Mouse (Mus musculus) olfactory bulb, adult 2 months (tissue): ENCODE measurements around the gene Fgfr2.

Experiments
- CTCF ChIP-seq: fragments of 200-500 bp; IDR thresholded peaks from 2 replicates; pipeline ENCODE4 v1.5.1; 2012; ENCODE audit warnings: low read depth, mild to moderate bottlenecking, low read length, moderate library complexity; ENCODE audit not compliant: insufficient read depth
- POLR2A ChIP-seq: fragments of 200-500 bp; IDR thresholded peaks from 2 replicates; pipeline ENCODE4 v1.6.1; 2012; ENCODE audit warnings: mild to moderate bottlenecking, low read depth, low read length, moderate library complexity; ENCODE audit not compliant: insufficient read depth

GRCm38 (mm10) chr7:130190329-130190975 is 2932.7 kb downstream of the Fgfr2 start:
- TF ChIP-seq POLR2A (no peak), CTCF (no peak)
